Comparison of ENCODE assay signal across 13 mouse cellular contexts in the genomic region with DNA sequence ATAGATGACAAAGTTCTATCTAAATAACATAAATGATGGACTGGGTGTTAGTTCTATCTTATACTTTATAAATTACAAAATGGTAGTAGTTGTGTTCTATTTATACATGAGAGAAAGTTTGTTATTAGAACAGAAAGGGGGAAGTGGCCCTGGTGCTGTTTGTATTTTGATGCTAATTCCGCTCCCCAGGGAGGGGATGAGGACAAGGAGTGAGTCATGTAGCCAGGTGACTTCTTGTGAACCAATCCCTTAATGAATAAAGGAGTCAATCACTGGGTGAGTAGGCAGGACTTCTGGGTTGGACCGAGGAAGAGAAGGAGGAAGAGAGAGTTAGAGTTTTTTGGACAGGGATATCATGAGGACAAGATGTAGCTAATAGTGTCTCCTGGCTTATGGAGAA. TPM values are rescaled to one million over a fixed set of nuclear protein-coding genes. Genes with fewer than 3 reads are reported as not detected.
"Had no signal": no experiment of that assay in that cellular context is flagged by ENCODE, and none has a peak within 500 bp of the region (broad histone marks: within the 10 kb centered on the region; RNA-seq: fewer than 3 reads in every experiment).

No protein-coding gene starts in this region.

- DNase-seq: lung, adult 18-20 months; lung, embryonic 14.5 days; lung, postnatal 10 days; lung, postnatal 4 days; retina, postnatal 1 day; right cerebral cortex, adult 18-20 months; right cerebral cortex, postnatal 25 days; right cerebral cortex, postnatal 4 days; spleen, adult 18-20 months; thymus, adult 2 months; thymus, postnatal 14 days; thymus, postnatal 36 days had no signal

RNA-seq across cellular contexts. Expression of a gene that starts 18.3 kb away (rescaled TPM):
- polyA plus RNA-seq: myocyte had no signal
